Mouse (Mus musculus) c-Kit-positive CD71-negative TER-119-negative erythroid progenitor cells, embryonic 14.5 days (primary cell): ENCODE results near the gene Ccnl2.

Experiments used
- DNase-seq: peaks from one replicate; pipeline ENCODE4 v3.0.0-alpha.2; 2013; ENCODE audit warnings: low read depth

Ccnl2 gene

DNA sequence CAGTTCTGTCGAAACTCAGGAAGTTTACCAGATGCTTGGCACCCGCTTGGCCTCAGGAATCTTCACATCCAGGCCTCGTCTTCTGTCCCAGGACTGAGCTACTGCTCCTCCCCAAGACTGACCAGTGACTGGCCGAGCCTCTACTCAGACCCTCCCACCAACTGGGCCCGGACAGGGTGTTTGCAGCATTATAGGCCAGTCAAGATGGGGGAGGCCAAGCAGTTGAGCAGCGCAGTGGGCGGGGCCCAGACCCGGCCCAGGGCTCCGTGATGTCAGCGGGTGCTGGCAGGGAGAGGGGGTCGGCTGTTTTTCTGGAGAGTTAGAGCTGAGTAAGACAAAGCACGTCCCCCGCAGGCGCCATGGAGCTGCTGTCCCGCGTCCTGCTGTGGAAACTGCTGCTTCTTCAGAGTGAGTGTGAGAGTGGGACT lies 27.2 kb downstream of the Ccnl2 start, which contains the start of gene Mxra8:
TSS of gene Mxra8 (plus strand) at position 198 of the 428 bp plus-strand sequence.
- no peak for DNase-seq

DNA sequence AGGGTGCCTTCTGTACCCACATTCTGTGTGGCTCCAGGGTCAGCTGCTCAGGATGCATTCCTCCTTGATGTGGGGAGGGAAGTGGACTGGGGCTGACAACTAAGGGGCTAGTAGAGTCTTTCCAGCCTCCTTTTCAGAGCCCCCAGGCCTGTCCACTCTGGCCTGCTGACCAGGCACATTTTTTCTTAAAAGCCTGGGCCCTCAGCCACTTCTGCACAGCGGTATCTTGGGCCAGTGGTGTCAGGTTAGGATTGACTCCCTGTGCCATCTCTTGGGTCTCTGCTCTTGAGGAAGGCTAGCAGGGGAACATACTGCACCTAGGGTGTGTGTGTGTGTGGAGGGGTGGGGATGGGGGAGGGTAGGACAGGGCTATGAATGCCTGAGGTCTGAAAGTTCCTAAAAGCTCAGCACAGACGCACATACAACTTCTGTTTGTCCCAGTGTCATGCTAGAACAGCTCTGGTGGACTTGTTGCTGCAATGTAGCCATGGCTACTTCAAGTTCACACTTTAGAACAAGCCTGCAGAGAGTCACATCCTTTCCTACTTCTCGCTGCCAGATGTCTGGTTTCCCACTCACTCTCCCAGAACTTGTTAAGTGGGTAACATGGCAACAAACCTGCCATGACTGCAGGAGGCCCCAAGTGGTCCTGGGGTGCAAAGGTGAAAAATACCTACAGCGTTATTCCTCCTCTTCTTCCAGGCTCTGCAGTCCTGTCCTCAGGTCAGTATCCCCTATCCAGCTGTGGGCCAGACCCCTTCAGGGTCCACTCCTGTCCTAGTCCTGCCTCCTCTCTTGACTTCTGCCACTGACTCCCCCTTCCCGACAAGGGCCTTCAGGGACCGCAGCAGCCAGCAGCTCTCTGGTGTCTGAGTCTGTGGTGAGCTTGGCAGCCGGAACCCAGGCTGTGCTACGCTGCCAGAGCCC lies 28.1 kb downstream of the Ccnl2 start:
- DNase-seq, result no peak

DNA sequence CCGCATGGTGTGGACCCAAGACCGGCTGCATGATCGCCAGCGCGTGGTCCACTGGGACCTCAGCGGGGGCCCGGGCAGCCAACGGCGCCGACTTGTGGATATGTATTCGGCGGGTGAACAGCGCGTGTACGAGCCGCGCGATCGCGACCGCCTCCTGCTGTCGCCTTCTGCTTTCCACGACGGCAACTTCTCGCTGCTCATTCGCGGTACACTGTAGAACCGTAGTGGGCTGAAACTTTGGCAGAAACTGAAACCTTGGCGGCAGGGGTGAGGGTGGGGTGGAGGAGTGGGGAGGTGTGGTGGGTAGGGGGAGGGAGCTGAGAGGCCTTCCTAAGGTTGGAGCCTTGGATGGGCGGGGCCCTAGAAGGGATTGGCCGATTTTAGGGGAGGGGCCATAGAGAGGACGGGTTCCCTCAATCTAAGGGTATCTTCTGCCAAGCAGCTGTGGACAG lies 28.7 kb downstream of the Ccnl2 start:
- peak; percentile 71 for DNase-seq

DNA sequence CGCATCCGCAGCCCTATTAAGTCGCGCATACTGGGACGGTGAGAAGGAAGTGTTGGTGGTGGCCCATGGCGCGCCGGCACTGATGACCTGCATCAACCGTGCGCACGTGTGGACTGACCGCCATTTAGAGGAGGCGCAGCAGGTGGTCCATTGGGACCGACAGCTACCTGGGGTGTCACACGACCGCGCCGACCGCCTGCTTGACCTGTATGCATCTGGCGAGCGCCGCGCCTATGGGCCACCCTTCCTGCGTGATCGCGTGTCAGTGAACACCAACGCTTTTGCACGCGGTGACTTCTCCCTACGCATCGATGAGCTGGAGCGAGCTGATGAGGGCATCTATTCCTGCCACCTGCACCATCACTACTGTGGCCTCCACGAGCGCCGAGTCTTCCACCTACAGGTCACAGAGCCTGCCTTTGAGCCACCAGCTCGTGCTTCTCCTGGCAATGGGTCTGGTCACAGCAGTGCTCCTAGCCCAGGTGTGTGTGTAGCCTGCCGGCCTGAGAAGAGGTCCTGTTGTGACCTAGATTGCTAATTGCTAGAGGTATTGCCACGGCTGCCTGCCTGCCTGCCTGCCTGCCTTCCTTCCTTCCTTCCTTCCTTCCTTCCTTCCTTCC lies 29.5 kb downstream of the Ccnl2 start:
- no peak for DNase-seq

DNA sequence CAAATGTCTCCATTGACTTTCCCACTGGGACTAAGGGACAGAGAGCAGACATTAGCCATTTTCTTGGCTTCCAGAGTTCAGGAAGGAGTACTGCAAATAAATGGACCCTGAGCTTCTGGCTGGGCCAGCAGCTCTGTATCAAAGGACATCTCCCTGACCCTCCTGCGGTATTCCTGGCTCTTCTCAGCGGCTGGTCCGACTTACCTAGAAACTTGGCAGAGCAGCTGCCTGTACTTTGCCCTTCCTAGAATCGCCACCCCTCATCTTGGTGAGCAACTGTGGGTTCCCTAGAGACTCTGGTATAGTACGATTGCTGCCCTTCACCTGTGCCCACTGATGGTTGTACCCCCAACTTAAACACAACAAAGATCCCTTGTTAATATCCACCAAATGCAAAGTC lies 30.9 kb downstream of the Ccnl2 start:
- DNase-seq, result no peak

DNA sequence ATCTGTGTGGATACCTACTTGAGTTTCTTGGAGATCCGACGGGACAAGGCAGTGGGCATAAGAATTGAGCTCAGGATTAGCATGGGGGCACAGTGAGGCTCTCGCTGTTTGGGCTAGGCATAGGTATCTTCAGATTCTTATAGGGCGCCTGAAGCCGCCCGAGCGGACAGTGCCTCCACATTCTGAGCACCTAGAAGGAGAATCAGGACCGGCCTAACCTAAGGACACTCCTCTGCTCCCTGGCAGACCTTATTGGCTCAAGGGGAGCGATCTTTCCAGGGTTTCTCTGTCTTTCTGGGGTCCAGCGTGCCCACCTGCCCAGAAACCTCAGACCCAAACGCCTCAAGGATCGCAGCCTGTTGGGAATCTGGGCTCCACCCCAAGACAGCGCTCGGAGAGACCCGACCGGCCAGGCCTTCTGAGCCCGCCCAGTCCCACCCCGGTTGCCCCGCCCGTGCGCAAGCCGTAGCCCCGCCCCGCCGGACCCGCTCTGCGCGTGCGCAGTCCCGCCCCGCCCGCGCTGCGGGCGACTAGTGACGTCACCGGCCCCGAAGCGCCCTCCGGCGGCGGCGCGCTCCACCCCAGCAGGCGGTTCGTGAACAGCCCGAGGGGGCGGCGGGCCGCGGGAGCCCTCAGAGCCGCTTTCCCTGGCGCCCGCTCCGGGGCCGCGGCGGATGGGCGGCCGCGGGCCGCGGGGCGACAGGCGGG lies 34.7 kb downstream of the Ccnl2 start, which contains the start of gene Dvl1:
TSS of gene Dvl1 (plus strand) at position 532 of the 708 bp plus-strand sequence.
- DNase-seq, result peak; percentile 66

DNA sequence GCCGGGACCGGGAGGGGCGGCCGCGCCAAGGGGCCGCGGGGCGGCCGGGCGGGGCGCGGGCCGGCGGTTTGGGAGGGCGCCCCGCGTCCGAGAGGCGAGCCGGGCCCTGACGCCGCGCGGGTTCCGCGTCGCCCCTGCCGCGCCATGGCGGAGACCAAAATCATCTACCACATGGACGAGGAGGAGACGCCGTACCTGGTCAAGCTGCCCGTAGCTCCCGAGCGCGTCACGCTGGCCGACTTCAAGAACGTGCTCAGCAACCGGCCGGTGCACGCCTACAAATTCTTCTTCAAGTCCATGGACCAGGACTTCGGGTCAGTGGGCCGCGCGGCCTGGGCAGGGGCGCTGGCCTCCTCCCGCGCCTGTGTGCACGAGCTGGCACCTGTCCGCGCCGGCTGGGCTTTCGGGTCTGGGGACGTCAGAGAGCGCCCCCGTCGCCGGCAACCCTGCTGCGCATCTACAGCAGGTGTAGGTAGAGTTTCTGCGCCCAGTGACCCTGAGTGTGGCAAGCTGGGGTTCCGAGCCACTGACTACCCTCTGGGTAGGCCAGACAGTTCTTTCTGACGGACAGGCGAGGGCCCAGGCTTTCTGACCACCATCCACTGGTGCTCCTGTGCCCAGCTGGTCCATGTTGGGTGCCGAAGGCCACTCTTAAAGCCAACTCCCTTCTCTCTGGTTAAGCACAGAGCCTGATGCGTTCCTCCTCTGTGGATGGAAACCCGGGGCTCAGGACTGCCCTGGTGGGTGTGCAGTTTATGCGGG lies 35.5 kb downstream of the Ccnl2 start:
- DNase-seq, result no peak

DNA sequence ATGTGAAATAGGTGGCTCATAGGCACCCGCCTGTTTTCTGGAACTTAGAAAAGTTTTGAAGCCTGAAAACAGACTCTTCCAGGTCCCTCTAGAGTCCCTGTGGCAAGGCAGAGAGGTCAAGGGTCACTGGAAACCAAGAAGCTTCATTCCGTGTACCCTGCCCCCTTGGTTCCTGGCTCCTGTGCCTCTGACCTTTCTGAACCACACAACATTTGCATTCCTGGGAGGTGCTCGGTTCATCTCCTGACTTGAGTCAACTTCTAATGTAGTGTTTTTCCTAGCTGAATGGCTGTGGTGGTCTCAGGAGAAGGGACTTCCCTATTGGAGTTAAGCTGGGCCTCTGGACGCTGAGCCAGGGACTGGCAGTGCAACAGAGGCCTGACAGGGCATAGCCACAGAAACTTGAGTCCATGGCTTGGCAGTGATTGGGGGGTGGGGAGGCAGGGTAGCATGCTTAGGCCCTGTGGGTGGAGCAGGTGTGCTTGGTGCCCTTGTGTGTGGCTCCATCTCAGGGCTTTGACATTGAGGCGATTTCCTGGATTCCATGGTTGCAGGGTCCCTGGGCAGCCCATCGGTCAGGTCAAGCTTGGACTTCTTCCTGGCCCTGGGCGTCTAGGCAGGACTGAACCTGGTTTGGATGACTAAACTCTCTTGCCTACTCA lies 36.3 kb downstream of the Ccnl2 start:
- DNase-seq, result no peak

DNA sequence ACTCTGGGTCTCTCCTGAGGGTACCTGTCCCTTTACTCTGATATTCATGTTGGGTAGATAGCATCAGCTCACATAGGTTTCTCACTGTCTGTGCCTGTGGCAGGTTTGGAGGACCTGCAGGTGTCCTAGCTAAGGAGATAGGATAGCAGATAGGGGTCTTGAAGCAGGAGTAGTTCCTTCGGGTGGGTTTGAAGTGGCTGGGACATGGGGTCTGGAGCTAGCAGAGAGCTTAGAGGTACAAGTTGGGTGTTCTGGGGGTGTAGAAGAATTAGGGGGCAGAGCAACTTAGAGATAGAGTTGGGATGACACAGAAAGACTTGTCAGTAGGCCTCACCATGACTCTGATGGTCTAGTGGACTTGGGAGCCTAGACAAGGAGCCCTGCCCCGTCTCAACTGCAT lies 37.1 kb downstream of the Ccnl2 start:
- no peak for DNase-seq

DNA sequence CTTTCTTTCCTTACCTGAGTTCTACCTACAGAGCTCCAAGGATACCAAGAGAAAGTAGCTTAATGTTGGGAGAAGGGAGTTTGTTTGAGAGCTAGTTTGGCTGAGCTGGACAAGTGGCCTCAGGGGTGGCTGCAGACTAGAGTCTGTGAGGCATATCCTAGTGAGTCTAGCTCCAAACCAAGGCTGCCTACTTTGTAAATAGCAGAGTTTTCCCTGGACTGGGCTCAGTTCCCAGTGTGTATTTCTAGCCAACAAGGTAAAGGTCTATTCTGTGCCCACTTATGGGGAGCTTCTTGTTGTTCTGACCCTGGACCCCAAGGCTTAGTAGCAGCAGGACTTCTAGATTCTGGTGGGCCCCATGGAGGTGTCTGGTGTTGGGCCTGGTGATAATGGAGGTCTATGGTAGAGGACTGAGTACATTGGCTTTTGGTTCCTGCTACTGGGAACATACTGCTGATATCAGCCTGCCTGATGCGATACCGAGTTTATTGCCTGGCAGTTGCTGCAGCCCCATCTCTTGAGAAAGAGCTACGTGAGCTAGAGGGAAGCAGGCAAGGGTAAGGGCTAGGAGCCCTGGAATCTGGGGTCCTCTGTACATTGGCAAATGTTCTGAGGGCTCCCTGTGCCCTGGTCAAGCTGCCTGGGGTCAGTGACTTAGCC lies 37.6 kb downstream of the Ccnl2 start:
- DNase-seq, result no peak

DNA sequence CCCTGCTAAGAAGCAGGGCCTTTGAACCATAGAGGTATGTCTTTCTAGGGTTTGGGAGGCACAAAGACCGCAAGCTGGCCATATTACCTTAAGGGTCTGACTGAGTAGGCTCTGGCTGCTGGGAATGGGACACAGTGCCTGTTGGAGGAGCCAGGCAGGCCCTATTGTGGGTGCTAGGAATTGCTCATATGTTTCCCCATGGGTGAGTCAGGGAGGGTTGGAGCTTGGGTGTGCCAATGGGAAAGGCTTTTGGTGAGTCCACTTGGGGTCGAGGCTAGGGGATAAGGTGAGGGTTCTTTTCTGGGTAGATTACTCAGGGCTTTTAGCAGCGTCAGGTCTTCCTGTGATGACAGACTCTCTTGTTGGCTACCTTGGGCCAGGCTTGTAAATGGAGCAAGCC lies 39.1 kb downstream of the Ccnl2 start:
- DNase-seq, result no peak

DNA sequence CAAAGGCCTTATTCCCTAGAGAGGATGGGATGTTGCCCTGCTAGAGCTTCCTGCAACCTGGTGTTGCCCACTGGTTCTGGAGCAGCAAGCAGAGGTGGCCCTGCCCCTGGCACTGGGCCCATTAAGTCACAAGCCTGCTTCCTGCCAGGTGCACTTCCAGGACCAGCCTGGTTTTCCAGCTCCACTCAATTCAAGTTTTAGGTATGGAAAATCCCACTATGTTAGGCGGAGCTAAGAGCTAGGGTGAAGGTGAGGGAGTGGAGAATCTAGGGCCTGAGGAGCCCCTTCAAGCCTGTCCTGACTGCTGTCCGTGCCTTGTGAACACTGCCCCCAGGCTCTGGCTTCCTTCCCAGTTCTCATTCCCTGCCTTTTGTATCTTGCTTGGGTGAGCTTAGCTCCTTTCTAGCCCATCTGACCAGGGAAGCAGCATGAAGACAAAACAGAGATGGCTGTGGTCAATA lies 39.7 kb downstream of the Ccnl2 start:
- no peak for DNase-seq

DNA sequence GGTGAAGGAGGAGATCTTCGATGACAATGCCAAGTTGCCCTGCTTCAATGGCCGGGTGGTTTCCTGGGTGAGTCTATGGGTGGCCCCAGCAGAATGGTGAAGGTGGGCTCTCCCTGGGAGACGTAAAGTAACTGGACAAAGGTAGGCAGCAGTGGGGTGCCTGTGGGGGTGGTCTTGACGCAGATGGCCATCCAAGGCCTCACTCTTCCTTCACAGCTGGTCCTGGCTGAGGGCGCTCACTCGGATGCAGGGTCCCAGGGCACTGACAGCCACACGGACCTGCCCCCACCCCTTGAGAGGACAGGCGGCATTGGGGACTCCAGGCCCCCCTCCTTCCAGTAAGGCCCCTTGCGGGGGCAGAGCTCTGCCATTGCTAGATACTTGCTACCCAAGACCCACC lies 41.1 kb downstream of the Ccnl2 start:
- DNase-seq, result no peak

DNA sequence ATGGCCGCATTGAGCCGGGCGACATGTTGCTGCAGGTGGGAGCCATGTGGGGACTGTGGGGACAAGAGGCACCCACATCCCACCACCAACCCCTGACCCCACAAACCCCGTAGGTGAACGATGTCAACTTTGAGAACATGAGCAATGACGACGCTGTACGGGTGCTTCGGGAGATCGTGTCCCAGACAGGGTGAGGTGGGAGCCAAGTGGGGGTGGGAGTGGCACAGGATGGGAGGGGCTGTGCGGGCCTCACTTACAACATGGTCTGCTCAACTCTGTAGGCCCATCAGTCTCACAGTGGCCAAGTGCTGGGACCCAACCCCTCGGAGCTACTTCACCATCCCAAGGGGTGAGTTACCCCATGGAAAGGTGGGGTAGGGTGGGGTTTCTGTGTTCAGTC lies 42.7 kb downstream of the Ccnl2 start:
- no peak for DNase-seq

DNA sequence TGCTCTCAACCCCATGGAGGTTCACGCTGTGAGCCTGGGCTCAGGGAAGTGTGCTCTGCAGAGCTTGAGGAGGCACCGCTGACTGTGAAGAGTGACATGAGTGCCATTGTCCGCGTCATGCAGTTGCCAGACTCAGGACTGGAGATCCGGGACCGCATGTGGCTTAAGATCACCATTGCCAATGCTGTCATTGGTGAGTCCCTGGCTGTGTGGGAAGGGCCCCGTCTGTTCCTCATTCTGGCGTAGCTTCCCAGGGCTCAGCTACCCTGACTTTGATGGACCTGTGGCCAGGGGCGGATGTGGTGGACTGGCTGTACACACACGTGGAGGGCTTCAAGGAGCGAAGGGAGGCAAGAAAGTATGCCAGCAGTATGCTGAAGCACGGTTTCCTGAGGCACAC lies 43.8 kb downstream of the Ccnl2 start:
- no peak for DNase-seq

DNA sequence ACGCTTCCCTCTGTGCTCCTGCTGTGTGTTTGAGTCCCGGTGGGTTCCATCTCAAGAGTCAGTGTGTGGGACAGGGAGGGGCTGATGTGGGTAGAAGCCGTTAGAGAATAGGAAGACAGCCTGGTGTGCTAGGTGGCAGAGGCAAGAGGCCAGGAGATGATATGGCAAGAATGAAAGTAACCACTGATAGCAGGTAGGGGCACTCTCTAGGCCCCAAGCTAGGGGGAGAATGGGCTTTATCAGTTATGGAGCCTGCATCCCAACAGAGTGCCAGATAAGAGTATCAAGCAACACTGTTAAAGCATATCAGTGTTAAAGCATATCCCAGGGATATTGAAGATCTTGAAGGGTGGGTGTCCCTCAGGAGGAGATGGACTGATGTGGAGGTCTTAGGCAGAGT lies 44.6 kb downstream of the Ccnl2 start:
- DNase-seq, result no peak

DNA sequence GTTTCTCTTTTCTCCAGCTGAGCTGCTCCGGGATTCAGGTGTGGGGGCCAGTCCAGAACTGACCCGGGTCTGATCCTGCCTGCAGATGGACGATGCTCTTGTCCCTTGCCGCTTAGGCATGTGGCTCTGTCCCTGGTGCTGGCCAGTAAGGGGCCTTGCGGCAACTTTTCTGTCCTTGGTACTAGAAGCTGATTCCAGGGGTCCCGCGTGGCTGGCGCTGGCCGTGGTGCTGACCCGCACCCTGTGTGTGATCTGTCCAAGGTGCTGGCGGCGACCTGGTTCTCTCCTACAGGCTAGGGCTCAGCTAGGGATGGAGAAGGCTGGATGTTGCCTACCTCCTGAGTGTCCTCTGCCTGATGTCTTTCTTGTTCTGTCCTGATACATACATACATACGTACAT lies 47.0 kb downstream of the Ccnl2 start:
- DNase-seq, result peak; percentile 58

DNA sequence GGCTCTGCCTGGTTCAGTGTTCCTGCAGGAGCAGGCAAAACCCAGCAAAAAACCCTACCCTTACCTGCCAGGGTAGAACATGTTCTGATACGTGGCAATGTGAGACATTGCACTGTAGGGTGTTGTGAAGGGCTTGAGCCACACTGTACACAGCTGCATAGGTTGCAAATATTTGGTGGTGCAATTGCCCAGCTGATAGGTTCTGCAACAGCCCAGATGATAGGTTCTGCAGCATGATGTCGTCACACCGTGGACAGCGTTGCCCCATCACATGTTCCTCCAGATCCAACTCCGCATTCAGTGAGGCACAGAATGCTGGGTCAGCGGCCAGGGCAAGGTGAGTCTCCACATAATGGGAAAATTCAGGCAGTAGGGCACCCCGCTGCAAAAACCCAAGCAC lies 49.5 kb downstream of the Ccnl2 start:
- DNase-seq, result no peak

DNA sequence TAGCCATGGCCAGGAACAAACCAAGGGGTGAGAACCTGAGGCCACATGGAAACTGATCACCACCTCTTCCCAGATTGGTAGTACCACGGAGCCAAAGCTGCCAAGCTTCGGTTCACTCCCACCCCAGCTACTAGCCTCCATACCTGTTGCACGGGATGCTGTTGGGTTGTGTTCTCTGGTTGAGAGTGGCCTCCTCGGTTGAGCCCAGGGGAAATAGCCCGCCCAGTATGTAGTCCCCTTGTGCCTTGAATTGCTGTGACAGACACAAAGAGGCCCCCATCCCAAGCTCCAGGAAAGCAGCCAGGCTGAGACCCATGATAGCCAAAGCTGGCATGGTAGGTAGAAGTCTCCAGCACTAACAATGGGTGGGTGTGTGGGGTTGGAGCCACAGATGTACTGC lies 50.7 kb downstream of the Ccnl2 start, which contains the start of gene Tas1r3:
TSS of gene Tas1r3 (minus strand) at position 362 of the 400 bp plus-strand sequence.
- DNase-seq, result no peak

DNA sequence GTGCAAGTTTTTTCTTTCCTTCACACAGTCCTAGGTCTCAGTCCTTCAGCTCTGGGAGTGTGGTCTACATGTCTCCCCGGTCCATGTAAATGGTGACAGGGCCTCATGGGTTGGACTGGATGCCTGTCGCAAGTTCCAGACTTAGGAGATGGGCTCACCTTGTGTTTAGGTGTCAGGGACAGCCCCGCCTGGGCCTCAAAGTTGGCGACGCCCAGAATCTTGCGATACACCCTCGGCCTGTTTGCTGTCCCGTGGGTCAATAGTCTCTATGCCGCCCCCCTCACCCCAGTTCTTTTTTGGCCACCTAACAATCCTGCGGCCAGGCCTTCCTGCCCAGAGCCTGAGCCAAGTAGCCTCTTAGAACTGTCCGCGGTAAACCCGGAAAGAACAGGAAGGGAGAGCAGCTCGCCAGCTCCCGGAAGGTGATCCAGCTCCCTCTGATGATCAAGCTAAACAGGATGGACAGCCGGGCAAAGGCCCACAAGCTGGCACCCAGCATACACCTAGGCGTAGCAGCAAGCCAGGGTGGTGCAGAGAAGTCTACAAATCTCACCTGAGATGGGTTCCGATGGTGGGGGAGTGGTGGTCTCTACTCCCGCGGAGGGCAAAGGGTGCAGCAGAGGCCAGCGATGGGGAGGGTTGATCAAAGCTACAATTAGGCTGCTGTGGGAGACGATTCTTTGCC lies 56.5 kb downstream of the Ccnl2 start:
- DNase-seq, result no peak
